Mouse (Mus musculus) spleen, postnatal 0 days (tissue): ENCODE results near the gene Smim27. TPM values are rescaled to one million over a fixed set of nuclear protein-coding genes. Genes with fewer than 3 reads are reported as not detected.

Experiments
- polyA plus RNA-seq: library from polyadenylated mRNA; unstranded; fragments of >200 nt; fragmentation: Nextera tagmentation; extraction: Ambion mirVana; gene quantifications from 2 replicates; pipeline ENCODE4 v1.2.1, GENCODE M21; 2015

The Smim27 gene
- polyA plus RNA-seq = 36.4 and 38.4 TPM in 2 replicates

DNA sequence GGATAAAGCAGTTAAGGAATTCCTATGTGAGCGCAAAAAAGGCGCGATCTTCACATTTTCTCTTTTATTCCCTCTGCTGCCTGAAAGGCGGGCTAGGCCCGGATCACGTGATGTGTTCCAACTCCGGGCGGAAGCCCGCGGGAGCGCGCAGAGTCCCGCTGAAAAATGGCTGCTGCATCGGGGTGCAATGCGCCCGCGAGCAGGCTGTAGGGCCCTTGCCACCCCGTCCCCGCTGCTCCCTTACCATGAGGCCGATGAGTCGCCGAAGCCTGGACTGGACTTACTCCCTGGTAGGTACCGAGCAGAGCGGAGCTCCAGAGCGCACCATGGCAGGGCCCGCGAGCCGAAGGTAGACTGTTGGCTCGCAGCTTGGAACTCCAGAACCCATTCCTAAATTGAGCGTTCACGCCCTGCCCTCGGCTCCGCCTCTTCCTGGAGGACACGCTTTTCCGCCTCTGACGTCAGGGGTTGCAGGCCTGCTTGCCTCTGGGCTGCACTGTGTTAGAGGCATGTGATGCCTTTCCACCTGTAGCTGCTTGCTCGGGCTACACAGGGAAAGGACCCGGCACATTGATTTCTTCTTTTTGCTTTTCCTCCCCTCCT lies at the start of gene Smim27, which contains the start of gene Topors:
Gene Smim27 (plus strand): TSS at position 150 of the 603 bp plus-strand sequence.
Gene Topors (minus strand): TSS at position 421 of the 603 bp plus-strand sequence.

DNA sequence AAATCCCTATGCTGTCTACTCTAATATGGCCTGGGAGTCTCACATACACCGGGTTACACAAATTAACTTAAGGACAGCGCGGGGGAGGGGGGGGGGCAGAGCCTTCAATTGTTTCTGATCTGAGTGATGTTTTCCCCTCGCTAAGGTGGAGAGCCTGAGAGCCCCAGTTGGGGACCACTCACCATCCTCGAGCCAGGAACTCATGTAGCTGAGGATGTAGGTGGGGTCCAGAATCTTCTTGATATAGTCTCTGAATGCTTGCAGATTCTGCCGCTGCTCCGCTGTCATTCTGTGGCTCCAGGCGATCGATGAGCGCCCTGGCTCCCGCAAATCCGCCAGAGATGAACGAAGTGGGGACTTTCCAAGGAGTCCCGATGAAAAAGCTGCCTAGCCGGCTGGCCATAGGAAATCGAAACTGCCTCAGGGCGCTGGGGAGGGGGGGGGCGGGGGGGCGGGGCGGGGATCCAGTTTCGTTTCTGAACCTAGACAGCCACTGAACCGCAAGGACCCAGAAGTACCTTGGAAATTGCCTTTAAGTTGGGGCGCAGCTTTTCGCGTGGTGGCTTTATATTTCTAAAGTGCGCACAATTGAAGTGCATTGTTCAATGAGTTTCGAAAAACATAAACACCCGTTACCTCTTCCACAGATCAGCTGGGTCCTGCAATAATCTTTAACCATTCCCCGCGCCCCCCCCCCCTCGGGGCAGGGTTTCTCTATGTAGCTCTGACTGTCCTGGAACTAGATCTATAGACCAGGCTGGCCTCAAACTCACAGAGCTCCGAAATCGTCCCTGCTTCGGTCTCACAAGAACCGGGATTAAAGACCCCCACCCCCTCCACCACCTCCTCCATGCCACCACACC lies 29.7 kb upstream of the Smim27 start, which contains the start of gene Ddx58:
Gene Ddx58 (minus strand): TSS at position 420 of the 863 bp plus-strand sequence.

DNA sequence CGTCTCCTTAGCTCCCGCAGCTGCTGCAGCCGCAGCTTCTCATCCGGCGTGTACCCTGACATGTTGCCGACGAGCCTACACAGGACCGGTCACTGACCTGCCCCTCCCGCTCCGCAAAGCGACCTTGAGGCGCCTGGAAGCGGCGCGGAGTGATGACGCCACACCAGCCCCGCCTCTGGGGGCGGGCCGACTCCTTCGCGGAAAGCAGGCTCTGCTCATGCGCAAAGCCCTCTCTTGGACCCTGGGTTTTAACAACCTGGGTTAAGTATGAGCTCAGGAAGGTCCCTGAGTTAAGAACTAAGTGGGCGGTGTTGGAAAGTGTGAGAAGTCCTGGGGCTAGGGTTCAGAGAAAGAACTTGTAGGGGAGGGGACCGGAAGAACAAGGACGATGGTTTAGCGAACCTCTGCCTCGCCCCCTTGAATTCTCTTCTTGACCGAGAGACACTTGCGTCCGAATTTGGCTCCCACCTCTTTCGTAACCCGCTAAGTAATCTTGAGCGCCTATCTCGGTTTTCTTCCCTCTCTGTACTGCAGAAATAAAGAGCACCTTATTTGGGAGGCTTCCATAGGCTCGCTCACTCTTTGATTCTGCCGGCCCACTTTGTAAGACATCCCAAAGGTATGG lies 10.0 kb downstream of the Smim27 start, which contains the start of gene Ndufb6:
Gene Ndufb6 (minus strand): TSS at position 146 of the 625 bp plus-strand sequence.

Other genes with a start within 250 kb of the Smim27 start
- gene Aco1, start 126.5 kb upstream of the Smim27 start, polyA plus RNA-seq = 21.7 and 22.5 TPM in 2 replicates
- gene Ddx58, start 29.8 kb upstream of the Smim27 start, polyA plus RNA-seq = 6.9 and 11.6 TPM in 2 replicates
- 15.0 and 16.9 TPM in 2 replicates for gene Topors, start 271 bp downstream of the Smim27 start, polyA plus RNA-seq
- 196 and 206 TPM in 2 replicates for gene Ndufb6, start 9.8 kb downstream of the Smim27 start, polyA plus RNA-seq
- gene Tmem215, start 202.6 kb downstream of the Smim27 start, polyA plus RNA-seq = 0.31 and 0.45 TPM in 2 replicates